Mouse (Mus musculus) common myeloid progenitor, adult 5-6 weeks (primary cell): Measurements from ENCODE around the gene Cnep1r1. TPM values are rescaled to one million over a fixed set of nuclear protein-coding genes. Genes with fewer than 3 reads are reported as not detected.
A peak's percentile ranks its signal among the peaks of the same experiment; 100 is the strongest.

Source experiments
- ATAC-seq: replicated peaks from 2 replicates; pipeline ENCODE4 v1.8.0; 2016; ENCODE audit warnings: low read depth, mild to moderate bottlenecking, moderate TSS enrichment, inconsistent platforms; ENCODE audit not compliant: poor library complexity, severe bottlenecking
- total RNA-seq: library from RNA; stranded (forward); fragments of 200-1000, 187-1606 nt; gene quantifications from 2 replicates; pipeline ENCODE4 v1.2.3, GENCODE M21; 2017

Cnep1r1 gene
- total RNA-seq = 16.5 and 18.2 TPM in 2 replicates

DNA sequence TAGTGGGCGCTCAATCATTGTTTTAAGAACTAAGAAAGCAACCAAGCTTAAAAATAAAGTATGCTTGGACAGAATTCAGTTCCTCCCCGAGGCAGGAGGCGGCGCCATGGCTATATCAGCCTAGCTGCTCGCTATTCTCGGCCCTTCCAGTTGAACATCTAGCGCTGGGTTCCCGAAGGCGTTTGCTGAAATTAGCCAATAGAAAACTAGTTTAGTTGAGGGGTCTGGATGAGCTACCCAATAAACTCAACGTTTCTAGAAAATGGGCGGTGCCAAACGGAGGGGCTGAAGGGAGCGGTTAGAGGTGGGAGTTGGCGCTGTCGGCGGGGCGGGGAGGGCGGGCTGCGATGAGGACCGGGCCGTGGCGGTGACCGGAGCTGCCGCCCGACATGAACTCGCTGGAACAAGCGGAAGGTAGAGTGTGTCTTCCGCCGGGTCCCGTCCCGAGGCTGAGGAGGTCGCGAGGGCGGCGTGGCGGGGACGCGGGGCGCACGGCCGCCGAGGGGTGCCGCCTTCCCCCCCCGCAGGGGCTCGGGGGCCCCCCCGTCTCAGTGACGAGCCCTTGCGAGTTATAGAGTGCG is at the start of gene Cnep1r1:
Cnep1r1 (plus strand) TSS at position 314 of the 581 bp plus-strand sequence.
- peak; percentile 100 for ATAC-seq

- ATAC-seq = no peak
Measured at GRCm38 (mm10) chr8:88082183-88082582, 36.4 kb upstream of the Cnep1r1 start.

- ATAC-seq = no peak
Measured at GRCm38 (mm10) chr8:88088006-88088405, 30.6 kb upstream of the Cnep1r1 start.

DNA sequence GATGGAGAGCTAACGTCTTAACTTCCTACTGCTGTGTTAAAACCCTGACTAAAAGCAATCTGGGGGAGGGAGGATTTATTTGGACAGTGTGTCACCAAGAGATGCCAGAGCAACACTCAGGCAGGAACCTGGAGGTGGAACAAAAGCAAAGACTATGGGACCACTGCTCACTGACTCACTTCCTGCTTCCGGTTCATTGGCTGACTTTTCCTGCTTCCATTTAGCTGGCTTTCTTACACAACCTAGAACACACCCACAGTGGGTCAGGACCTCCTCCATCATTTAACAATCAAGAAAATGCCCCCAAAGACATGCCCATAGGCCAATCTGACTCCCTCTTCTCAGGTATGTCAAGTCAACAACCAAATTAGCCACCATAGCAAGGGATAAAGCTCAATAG is 26.9 kb upstream of the Cnep1r1 start:
- ATAC-seq = no peak

DNA sequence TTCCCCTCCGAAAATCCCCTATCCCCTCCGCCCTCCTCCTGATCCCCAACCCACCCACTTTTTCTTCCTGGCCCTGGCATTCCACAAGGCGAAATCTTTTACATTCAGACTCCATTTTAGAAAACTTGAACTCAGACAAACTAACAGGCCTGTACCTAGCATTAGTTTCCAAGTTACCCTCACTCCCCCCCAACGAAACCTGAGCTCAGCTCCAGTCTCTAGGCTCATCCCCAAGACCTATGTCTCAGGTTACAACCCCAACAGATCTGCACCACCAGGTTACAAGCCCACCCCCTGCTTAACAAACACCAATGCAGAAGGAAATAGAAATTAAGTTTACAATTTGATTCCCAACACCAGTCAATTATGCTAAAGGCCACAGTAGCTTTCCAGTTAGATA is 25.2 kb upstream of the Cnep1r1 start:
- ATAC-seq = no peak

DNA sequence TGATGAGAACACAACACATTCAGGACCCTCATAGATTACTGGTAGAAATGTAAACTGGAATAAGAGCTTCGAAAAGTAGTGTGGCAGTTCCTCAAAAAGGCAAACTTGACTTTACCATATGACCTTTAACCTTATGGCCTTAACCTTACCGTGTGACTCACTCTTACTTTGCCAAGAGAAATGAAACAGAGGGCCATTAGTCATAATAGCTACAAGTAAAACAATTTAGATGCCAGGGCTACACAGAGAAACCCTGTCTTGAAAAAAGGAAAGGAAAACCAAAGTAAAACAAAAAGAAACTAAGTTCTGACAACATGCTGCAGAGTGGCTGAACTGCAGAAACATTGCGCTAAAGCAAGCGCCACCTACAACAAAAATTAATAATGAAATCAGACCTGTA is 19.7 kb upstream of the Cnep1r1 start:
- no peak for ATAC-seq

DNA sequence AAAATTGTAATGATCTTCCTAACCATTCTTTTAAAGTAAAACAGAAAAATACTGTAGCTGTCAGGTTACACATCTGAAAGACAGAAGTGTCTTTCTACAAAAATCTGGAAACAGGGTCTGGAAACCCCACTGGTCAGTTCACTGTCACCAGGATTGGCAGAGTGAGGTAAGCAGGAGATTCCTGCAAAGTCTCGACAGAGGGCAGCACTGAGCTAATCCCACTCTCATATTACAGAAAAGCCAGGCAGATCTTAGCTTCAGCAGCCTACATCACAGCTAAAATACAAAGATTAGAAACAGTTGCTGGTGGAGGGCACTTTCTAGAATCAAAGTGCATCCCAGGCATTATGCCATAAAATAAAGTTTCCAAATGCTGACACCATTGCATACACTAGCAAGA is 19.0 kb upstream of the Cnep1r1 start:
- ATAC-seq = peak; percentile 84

DNA sequence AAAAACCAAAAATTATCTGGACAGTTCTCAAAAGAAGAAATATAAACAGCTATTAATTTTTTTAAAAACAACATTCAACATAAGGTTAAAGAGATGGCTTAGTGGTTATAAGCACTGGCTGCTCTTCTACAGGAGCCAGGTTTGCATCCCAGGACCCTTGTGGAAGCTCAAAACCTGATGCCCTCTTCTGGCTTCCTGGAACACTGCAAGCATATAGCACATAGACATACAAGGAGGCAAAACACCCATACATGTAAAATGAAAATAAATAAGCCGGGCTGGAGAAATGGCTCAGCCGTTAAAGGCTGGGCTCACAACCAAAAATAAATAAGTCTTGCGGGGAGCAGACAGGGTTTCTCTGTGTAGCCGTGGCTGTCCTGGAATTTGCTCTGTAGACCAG is 9.3 kb upstream of the Cnep1r1 start:
- ATAC-seq = no peak

DNA sequence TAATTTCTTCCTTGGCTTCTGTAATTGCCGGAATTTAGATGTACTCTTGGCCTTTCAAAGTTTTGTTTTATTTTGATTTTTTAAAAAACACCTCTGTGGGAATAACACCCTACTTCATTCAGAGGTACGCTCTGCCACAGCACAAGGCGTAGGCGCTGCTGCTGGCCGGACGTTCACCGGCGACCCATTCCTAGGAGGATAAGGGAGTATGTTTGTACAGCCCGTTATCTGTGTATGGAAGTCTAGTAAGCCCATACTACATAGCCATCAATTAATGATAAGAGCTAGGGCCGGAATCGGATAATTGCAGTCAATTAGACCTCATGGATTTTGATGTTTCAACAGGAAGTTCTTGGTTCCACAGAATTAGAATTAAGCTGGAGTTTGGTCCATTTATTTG is 507 bp downstream of the Cnep1r1 start:
- ATAC-seq = peak; percentile 31; the same call in 1 of the 2 replicates

DNA sequence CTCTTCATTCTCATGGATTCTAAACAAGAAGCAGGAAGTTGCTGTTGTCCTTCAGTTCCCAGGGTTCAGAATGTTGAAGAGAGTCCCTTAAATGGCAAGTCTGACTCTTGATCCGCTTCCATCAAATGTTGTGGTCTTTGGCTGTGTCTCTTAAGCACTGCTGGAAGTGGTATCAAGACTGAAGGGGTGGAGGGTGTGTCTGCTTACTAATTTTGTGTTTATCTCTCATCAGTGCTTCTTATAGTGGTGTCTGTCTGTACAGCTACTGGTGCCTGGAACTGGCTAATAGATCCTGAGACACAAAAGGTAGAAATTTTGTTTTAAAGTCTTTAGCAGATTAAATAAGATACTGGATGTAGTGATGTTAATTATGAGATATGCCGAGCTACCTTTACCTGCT is 6.3 kb downstream of the Cnep1r1 start:
- ATAC-seq = no peak

DNA sequence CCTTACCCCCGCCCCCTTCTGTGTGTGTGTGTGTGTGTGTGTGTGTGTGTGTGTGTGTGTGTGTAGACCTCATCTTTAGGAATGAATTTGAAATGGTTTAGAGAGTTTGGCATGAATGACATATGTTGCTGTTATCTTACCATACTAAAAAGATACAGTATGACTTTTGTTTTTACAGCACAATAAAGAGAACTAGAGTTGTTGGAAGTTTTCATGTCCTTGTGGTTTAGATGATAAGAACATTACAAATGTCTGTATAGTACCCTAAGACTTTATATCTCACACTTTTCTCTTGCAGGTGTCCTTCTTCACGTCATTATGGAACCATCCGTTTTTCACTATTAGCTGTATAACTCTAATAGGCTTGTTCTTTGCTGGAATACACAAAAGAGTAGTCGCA is 10.8 kb downstream of the Cnep1r1 start:
- no peak for ATAC-seq

DNA sequence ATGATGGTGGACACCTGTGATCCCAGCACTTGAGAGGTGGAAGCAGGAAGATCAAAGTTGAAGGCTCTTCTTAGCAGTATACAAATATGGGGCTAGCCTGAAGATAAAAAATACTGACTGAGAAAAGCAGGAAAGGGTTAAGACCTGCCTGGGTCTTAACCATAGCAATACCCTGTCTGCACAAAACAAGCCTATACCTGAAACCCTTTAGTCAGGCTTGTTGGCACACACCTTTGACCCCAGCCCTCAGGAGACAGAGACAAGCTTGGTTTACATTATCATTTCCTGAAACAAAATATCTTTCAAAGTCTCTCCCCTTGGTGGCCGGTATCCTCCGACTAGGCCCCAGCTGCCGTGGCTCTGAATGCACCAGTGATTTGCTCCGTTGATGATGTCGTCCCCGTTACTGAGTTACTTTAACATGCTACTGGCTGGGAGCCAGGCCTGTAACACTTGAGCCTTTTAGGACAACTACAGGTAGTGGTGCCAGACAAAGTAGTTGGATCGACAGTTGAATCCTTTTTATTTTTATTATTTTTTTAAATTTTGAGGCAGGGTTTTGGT is 12.3 kb downstream of the Cnep1r1 start:
- no peak for ATAC-seq

DNA sequence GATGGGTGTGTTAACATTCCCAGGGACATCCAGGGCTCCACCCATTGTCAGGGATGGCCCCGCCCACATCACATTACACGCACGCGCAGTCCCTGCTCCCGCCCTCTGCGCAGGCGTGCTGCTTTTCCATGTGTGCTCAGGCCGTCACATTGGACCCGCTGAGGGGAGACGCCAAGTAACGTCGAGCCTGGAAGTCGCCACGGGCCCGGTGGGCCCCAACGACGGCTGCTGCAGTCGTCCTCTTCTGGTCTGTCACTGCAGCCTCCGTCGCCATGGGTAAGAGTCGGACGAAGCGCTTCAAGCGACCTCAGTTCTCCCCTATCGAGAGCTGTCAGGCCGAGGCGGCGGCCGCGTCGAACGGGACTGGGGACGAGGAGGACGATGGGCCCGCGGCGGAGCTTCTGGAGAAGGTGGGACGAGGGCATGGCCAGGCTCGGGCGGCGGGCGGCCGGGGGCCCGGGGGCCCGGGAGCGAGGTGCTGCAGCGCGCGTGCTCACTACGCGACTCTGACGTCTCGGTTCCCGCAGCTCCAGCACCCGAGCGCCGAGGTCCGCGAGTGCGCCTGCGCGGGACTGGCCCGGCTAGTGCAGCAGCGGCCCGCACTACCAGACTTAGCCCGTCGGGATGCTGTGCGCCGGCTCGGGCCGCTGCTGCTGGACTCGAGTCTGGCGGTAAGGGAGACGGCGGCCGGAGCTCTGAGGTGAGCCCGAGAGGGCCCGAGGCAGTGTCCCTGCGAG is 19.3 kb downstream of the Cnep1r1 start, which contains the start of gene Heatr3:
Heatr3 (plus strand) TSS at position 108 of the 737 bp plus-strand sequence.
- ATAC-seq = peak; percentile 94

DNA sequence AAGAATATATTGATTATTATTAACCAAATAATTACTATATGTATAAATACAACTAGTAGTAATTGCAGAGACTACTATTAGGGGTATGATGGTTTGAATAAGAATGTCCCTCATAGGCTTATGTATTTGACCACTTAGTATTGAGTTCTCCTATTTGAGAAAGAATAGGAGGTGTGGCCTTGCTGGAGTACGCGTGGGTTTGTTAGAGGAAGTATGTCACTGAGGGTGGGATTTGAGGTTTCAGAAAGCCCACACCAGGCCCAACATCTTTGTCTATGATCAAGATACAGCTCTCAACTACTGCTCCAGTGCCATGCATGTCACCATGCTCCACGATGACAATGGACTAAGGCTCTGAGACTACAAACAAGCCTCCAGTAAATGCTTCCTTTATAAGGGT is 20.7 kb downstream of the Cnep1r1 start:
- peak; percentile 39 for ATAC-seq

- no peak for ATAC-seq
Measured at GRCm38 (mm10) chr8:88141629-88142028, 23.1 kb downstream of the Cnep1r1 start.

DNA sequence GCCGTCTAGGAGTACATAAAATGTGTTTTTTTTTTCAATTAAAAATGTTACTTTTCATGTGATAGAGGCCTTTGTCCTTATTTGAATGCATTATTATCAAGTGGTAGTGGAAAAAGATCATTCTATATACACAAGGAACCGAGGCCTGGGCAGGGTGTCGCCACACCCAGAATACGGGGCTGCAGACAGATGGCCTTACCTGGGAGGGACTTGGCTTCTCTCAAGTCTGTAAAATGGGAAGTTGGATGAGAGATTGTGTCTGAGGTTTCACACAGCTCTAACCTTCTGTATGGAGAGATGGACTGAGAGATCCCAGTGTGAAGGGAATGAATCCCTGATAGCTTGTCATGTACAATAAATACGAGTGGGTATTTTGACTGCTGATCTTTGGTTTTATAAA is 25.5 kb downstream of the Cnep1r1 start:
- ATAC-seq = no peak

DNA sequence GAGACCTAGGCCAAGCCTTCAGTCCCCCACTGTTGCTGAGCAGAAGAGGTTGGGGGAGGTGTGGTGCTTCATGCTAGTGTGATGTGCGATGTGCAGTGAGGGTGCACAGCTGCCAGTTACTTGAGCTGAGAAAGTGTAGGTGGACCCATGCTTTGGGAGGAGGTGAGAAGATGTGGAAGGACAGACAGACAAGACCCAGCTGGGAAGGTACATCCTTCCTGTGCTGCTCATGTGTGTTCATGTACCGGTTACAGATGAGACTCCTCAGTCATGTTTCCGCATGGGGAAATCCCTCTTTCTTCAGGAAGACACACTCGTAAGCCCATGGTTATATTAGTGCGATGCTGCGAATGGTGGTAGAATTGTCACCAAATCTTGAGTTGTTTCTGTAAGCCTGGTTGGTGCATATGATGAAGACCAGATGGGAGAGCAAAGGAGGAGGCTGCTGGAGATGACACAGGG is 32.4 kb downstream of the Cnep1r1 start:
- ATAC-seq = no peak

- no peak for ATAC-seq
Measured at GRCm38 (mm10) chr8:88160237-88160995, 41.8 kb downstream of the Cnep1r1 start.

DNA sequence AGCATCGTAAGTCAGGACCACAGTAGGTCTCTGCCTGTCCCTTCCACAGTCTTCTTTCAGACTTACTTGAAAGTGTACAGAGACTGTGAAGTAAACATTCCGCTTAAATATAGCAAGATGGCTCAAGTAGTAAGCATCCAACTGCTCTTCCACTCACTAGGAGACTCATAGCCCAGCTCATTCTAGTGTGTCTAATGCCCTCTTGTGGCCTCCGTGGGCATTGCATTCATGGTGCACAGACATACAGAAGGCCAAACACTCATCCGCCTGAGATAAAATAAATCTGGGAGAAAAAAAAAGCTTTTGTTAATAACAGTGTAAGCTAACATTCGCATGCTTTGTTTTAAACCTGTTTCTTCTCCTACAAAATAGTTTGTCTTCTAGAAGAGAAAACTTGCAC is 42.9 kb downstream of the Cnep1r1 start:
- peak; percentile 81 for ATAC-seq

DNA sequence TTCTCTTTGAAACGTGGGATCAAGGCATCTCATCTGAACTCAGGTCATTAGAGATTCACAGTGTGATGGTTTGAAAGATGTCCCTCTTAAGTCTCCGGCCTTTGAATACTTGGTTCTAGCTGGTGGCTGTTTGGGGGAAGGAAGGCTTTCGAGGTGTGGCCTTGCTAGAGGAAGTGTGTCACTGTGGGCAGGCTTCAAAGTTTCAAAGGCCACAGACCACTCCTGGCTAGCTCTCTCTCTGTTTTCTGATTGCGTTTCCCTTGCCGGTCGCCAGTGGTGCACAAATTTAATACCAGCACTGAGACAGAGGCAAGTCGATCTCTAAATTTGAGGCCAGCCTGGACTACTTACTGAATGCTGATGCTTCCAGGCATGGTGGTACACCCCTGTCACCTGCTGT is 56.7 kb downstream of the Cnep1r1 start:
- no peak; the same call in 1 of the 2 replicates for ATAC-seq

DNA sequence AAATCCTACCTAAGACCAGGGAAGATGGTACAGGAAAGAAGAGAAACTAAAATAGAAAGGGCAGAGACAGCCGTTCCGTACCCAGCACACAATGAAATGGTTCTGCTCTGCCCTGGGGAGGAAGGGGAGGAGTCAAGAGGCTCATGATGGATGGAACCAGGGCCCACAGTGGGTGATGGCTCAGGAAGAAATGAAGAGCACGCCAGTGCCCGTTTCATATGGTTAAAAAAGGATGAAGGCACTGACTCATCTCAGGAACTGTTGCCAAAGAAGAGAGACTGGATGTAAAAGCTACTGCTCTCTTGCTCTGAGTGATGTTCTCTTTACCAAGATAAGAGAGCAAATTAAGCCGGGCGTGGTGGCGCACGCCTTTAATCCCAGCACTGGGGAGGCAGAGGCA is 58.7 kb downstream of the Cnep1r1 start:
- ATAC-seq = no peak
